Mouse (Mus musculus) liver, postnatal 0 days (tissue): ENCODE measurements around the gene Cdc42ep3. TPM values are rescaled to one million over a fixed set of nuclear protein-coding genes. Genes with fewer than 3 reads are reported as not detected.

Experiments
- ATAC-seq: fragments of 200-750 bp; cut with Nextera tagmentation; 2 replicates; pipeline ENCODE4 v1.8.0; 2017; ENCODE audit warnings: mild to moderate bottlenecking, moderate library complexity
- DNase-seq: peaks from one replicate; pipeline ENCODE4 v3.0.0-alpha.2; 2016
- H3K27ac ChIP-seq: fragments of 300-500 bp; sonication (generic); 2 replicates; pipeline ENCODE4 v1.5.1; 2014; ENCODE audit warnings: antibody characterized with exemption, moderate library complexity, mild to moderate bottlenecking, low read depth
- H3K27me3 ChIP-seq: fragments of 300-500 bp; sonication (generic); 2 replicates; pipeline ENCODE4 v1.6.1; 2014; ENCODE audit warnings: low read length, control low read depth, mixed read lengths; ENCODE audit not compliant: insufficient read depth
- H3K36me3 ChIP-seq: fragments of 300-500 bp; sonication (generic); replicated peaks from 2 replicates; pipeline ENCODE4 v1.6.1; 2014; ENCODE audit warnings: mild to moderate bottlenecking, control low read depth, low read length, moderate library complexity, mixed read lengths; ENCODE audit not compliant: insufficient read depth
- H3K4me1 ChIP-seq: fragments of 300-500 bp; sonication (generic); 2 replicates; pipeline ENCODE4 v1.6.1; 2014; ENCODE audit warnings: antibody characterized with exemption, mild to moderate bottlenecking, control low read depth; ENCODE audit not compliant: insufficient read depth
- H3K4me2 ChIP-seq: fragments of 300-500 bp; sonication (generic); 2 replicates; pipeline ENCODE4 v1.6.1; 2014; ENCODE audit warnings: low read depth, mild to moderate bottlenecking, low read length, moderate library complexity, mixed read lengths
- H3K4me3 ChIP-seq: fragments of 300-500 bp; sonication (generic); 2 replicates; pipeline ENCODE4 v1.5.1; 2014; ENCODE audit warnings: low read depth, low read length
- H3K9ac ChIP-seq: fragments of 300-500 bp; sonication (generic); replicated peaks from 2 replicates; pipeline ENCODE4 v1.6.1; 2014; ENCODE audit warnings: mild to moderate bottlenecking, moderate library complexity
- H3K9me3 ChIP-seq: fragments of 300-500 bp; sonication (generic); 2 replicates; pipeline ENCODE4 v1.6.1; 2016; ENCODE audit warnings: mild to moderate bottlenecking, control low read depth, low read length, mixed read lengths
- CTCF ChIP-seq: sonication (generic); IDR thresholded peaks from 2 replicates; pipeline ENCODE4 v1.5.1; 2016; ENCODE audit warnings: antibody characterized with exemption, low read depth
- EP300 ChIP-seq: IDR thresholded peaks from 2 replicates; pipeline ENCODE4 v1.6.1; 2016; ENCODE audit warnings: antibody characterized with exemption, low read depth, mild to moderate bottlenecking
- WGBS: fragments of 180-500 bp; shearing (Covaris S2); extraction: QIAGEN DNeasy Blood & Tissue Kit; methylation state at CpG from one replicate; pipeline ENCODE4 v1.1.7; 2014; ENCODE audit not compliant: insufficient replicate concordance; 5-methylcytosine and 5-hydroxymethylcytosine counted together
- polyA plus RNA-seq: library from polyadenylated mRNA; unstranded; fragments of >200 nt; fragmentation: Nextera tagmentation; extraction: Ambion mirVana; gene quantifications from 2 replicates; pipeline ENCODE4 v1.2.1, GENCODE M21; 2015

Gene Cdc42ep3
- polyA plus RNA-seq: 32.7 and 32.9 TPM in 2 replicates

- Histone ChIP-seq H3K27ac (peak within 1 kb of the TSS; percentile 92), H3K4me1 (peaks cover 44% of the 10 kb centered on the region), H3K4me3 (peak within 1 kb of the TSS; percentile 81), H3K4me2 (peak within 1 kb of the TSS; percentile 100), H3K9me3 (no peaks in the 10 kb centered on the region), H3K9ac (peak within 1 kb of the TSS; percentile 91), H3K36me3 (peaks cover 7% of the 10 kb centered on the region; the same call in 1 of the 2 replicates), H3K27me3 (peaks cover 25% of the 10 kb centered on the region)
- 1% methylated on average over 60 of the region's 74 CpGs for WGBS
- ATAC-seq (peak; percentile 87), DNase-seq (peak; percentile 94)
- TF ChIP-seq EP300 (no peak; the same call in 1 of the 2 replicates), CTCF (no peak; the same call in none of the 2 replicates)
These were observed at the start of gene Cdc42ep3 for GRCm38 (mm10) chr17:79354444-79355270. Gene Cdc42ep3 (minus strand): TSS chr17:79355091.

- WGBS: 73% methylated on average over 2 of the region's 2 CpGs
- DNase-seq (no peak), ATAC-seq (no peak)
- Histone ChIP-seq H3K27me3 (no peaks in the 10 kb centered on the region), H3K4me2 (no peak overlapping the region), H3K4me1 (no peaks in the 10 kb centered on the region), H3K4me3 (no peak overlapping the region), H3K36me3 (no peaks in the 10 kb centered on the region), H3K27ac (no peak overlapping the region), H3K9ac (no peak overlapping the region), H3K9me3 (no peaks in the 10 kb centered on the region)
- TF ChIP-seq EP300: no peak
- no peak for TF ChIP-seq CTCF
These were observed 45.5 kb upstream of the Cdc42ep3 start for GRCm38 (mm10) chr17:79400356-79400755.

GRCm38 (mm10) chr17:79398416-79398815, 43.5 kb upstream of the Cdc42ep3 start:
- no peak for DNase-seq
- no peak overlapping the region for H3K4me2 ChIP-seq
- 81% methylated on average over 3 of the region's 3 CpGs for WGBS
- H3K27ac ChIP-seq: no peak overlapping the region
- no peaks in the 10 kb centered on the region for H3K9me3 ChIP-seq
- H3K4me1 ChIP-seq: no peaks in the 10 kb centered on the region
- H3K36me3 ChIP-seq: no peaks in the 10 kb centered on the region
- no peak for ATAC-seq
- H3K9ac ChIP-seq: no peak overlapping the region
- H3K27me3 ChIP-seq: no peaks in the 10 kb centered on the region
- H3K4me3 ChIP-seq: no peak overlapping the region
- no peak for TF ChIP-seq CTCF
- no peak for TF ChIP-seq EP300

GRCm38 (mm10) chr17:79394799-79395198, 39.9 kb upstream of the Cdc42ep3 start:
- DNase-seq (no peak), ATAC-seq (no peak)
- H3K27ac ChIP-seq: no peak overlapping the region
- H3K36me3 ChIP-seq: no peaks in the 10 kb centered on the region
- H3K4me2 ChIP-seq: no peak overlapping the region
- 72% methylated on average over 5 of the region's 5 CpGs for WGBS
- H3K4me1 ChIP-seq: no peaks in the 10 kb centered on the region
- H3K9me3 ChIP-seq: no peaks in the 10 kb centered on the region
- no peak overlapping the region for H3K9ac ChIP-seq
- no peak for TF ChIP-seq CTCF
- no peak for TF ChIP-seq EP300
- H3K27me3 ChIP-seq: no peaks in the 10 kb centered on the region
- H3K4me3 ChIP-seq: no peak overlapping the region

GRCm38 (mm10) chr17:79393886-79394285, 39.0 kb upstream of the Cdc42ep3 start:
- ATAC-seq: no peak
- no peaks in the 10 kb centered on the region for H3K36me3 ChIP-seq
- no peaks in the 10 kb centered on the region for H3K27me3 ChIP-seq
- H3K4me3 ChIP-seq: no peak overlapping the region
- no peak overlapping the region for H3K9ac ChIP-seq
- no peak for DNase-seq
- H3K9me3 ChIP-seq: no peaks in the 10 kb centered on the region
- no peak overlapping the region for H3K27ac ChIP-seq
- TF ChIP-seq CTCF (no peak), EP300 (no peak)
- no peaks in the 10 kb centered on the region for H3K4me1 ChIP-seq
- 66% methylated on average over 7 of the region's 7 CpGs for WGBS
- H3K4me2 ChIP-seq: no peak overlapping the region

GRCm38 (mm10) chr17:79387465-79388066, 32.7 kb upstream of the Cdc42ep3 start:
- Histone ChIP-seq H3K9me3 (no peaks in the 10 kb centered on the region), H3K4me2 (no peak overlapping the region), H3K27me3 (no peaks in the 10 kb centered on the region), H3K4me3 (no peak overlapping the region), H3K36me3 (no peaks in the 10 kb centered on the region), H3K27ac (no peak overlapping the region), H3K4me1 (no peaks in the 10 kb centered on the region), H3K9ac (no peak overlapping the region)
- no peak for TF ChIP-seq CTCF
- WGBS: 74% methylated on average over 8 of the region's 8 CpGs
- DNase-seq (no peak), ATAC-seq (no peak)
